In genomic region chr6:61311324-61312091, GRCm38 (mm10) we compare ENCODE assay signal across 15 mouse cellular contexts.
A peak's percentile ranks its signal among the peaks of the same experiment; 100 is the strongest.
DNase-seq lines count a peak whose midpoint lies in the region; ATAC-seq and TF ChIP-seq lines count a peak whose summit lies in the region.
"Had no signal": no experiment of that assay in that cellular context is flagged by ENCODE, and none has a peak within 500 bp of the region (broad histone marks: within the 10 kb centered on the region; RNA-seq: fewer than 3 reads in every experiment).

No protein-coding gene starts in this region.

- no peak overlapping the region for H3K4me3 ChIP-seq in heart, adult 2 months
- H3K4me3 ChIP-seq in lung, postnatal 0 days (ENCODE audit: low read depth, low read length) = no peak overlapping the region
- no peak overlapping the region for H3K4me3 ChIP-seq in stomach, embryonic 14.5 days (ENCODE audit: low read depth, low read length)
- no peak overlapping the region for H3K4me3 ChIP-seq in hindbrain, embryonic 16.5 days (ENCODE audit: low read length)
- H3K4me3 ChIP-seq: lung, embryonic 15.5 days had no signal

- no peaks in the 10 kb centered on the region for H3K9me3 ChIP-seq in lung, postnatal 0 days (ENCODE audit: low read length)
- no peaks in the 10 kb centered on the region; the same call in 1 of the 2 replicates for H3K9me3 ChIP-seq in stomach, embryonic 14.5 days (ENCODE audit: control insufficient read depth, low read depth, low read length)
- H3K9me3 ChIP-seq in hindbrain, embryonic 16.5 days (ENCODE audit: control insufficient read depth, low read length) = no peaks in the 10 kb centered on the region
- H3K9me3 ChIP-seq: lung, embryonic 15.5 days had no signal

- no peak overlapping the region for H3K9ac ChIP-seq in heart, adult 2 months (ENCODE audit: low read depth, low read length)
- no peak overlapping the region for H3K9ac ChIP-seq in lung, postnatal 0 days (replicated peaks; ENCODE audit: low read depth)
- no peak overlapping the region for H3K9ac ChIP-seq in stomach, embryonic 14.5 days (replicated peaks; ENCODE audit: low read depth, low read length)
- no peak overlapping the region for H3K9ac ChIP-seq in hindbrain, embryonic 16.5 days (ENCODE audit: low read depth, low read length)
- H3K9ac ChIP-seq: lung, embryonic 15.5 days had no signal

- H3K36me3 ChIP-seq in heart, adult 2 months (ENCODE audit: control insufficient read depth, insufficient read depth, low read length) = no peaks in the 10 kb centered on the region
- H3K36me3 ChIP-seq in lung, postnatal 0 days (ENCODE audit: insufficient read depth, low read length) = no peaks in the 10 kb centered on the region
- H3K36me3 ChIP-seq in stomach, embryonic 14.5 days (ENCODE audit: control insufficient read depth, insufficient read depth, low read length) = no peaks in the 10 kb centered on the region
- no peaks in the 10 kb centered on the region; the same call in 1 of the 2 replicates for H3K36me3 ChIP-seq in hindbrain, embryonic 16.5 days (ENCODE audit: control insufficient read depth, insufficient read depth, low read length)

- TF ChIP-seq EP300 in heart, adult 2 months (IDR thresholded peaks at IDR 0.05; ENCODE audit: insufficient read depth, low read depth, low read length) = no peak
- TF ChIP-seq EP300 in lung, postnatal 0 days (IDR thresholded peaks at IDR 0.05) = no peak

- no peak for DNase-seq in heart, adult 2 months
- DNase-seq in heart, adult 18-20 months = no peak
- no peak for DNase-seq in lung, postnatal 0 days (ENCODE audit: low spot score)
- no peak for DNase-seq in lung, postnatal 25 days (ENCODE audit: low spot score)
- peak; percentile 81 for DNase-seq in ZHBTc4 (ENCODE audit: low read depth, low spot score)
- no peak for DNase-seq in liver
- DNase-seq: adrenal gland, postnatal 36 days; B cell, adult 2 months; cerebellum, adult 11-12 months; embryo, embryonic 11 days; thymus, adult 18-20 months had no signal

- TF ChIP-seq CTCF in heart, adult 2 months (IDR thresholded peaks at IDR 0.05) = peak; percentile 31
- peak; percentile 46 for TF ChIP-seq CTCF in lung, postnatal 0 days (IDR thresholded peaks at IDR 0.05)

- H3K4me1 ChIP-seq in heart, adult 2 months (ENCODE audit: control insufficient read depth, insufficient read depth, low read length) = no peaks in the 10 kb centered on the region
- no peaks in the 10 kb centered on the region for H3K4me1 ChIP-seq in lung, postnatal 0 days (ENCODE audit: insufficient read depth, low read depth, low read length)
- no peaks in the 10 kb centered on the region for H3K4me1 ChIP-seq in stomach, embryonic 14.5 days (ENCODE audit: control insufficient read depth, insufficient read depth, low read length)
- H3K4me1 ChIP-seq in hindbrain, embryonic 16.5 days (ENCODE audit: control insufficient read depth, insufficient read depth, low read depth, low read length) = no peaks in the 10 kb centered on the region
- H3K4me1 ChIP-seq: lung, embryonic 15.5 days had no signal

- no peak overlapping the region for H3K4me2 ChIP-seq in lung, postnatal 0 days (replicated peaks; ENCODE audit: low read depth, low read length)
- H3K4me2 ChIP-seq in stomach, embryonic 14.5 days (replicated peaks; ENCODE audit: low read depth, low read length) = no peak overlapping the region
- no peak overlapping the region for H3K4me2 ChIP-seq in hindbrain, embryonic 16.5 days (ENCODE audit: low read length)
- H3K4me2 ChIP-seq: lung, embryonic 15.5 days; midbrain, embryonic 11.5 days had no signal

- no peaks in the 10 kb centered on the region for H3K79me2 ChIP-seq in heart, adult 2 months (replicated peaks; ENCODE audit: control insufficient read depth, insufficient read depth, low read length)

- WGBS in heart, adult 2 months = 79% methylated on average over 18 of the region's 18 CpGs
- WGBS in lung, postnatal 0 days = 83% methylated on average over 18 of the region's 18 CpGs
- WGBS in stomach, embryonic 14.5 days = 84% methylated on average over 18 of the region's 18 CpGs
- WGBS in hindbrain, embryonic 16.5 days = 89% methylated on average over 18 of the region's 18 CpGs

- H3K27ac ChIP-seq in heart, adult 2 months = no peak overlapping the region
- no peak overlapping the region for H3K27ac ChIP-seq in lung, postnatal 0 days (ENCODE audit: low read length)
- no peak overlapping the region for H3K27ac ChIP-seq in stomach, embryonic 14.5 days (ENCODE audit: low read length)
- no peak overlapping the region for H3K27ac ChIP-seq in hindbrain, embryonic 16.5 days (ENCODE audit: low read depth, low read length)
- H3K27ac ChIP-seq: lung, embryonic 15.5 days had no signal

- ATAC-seq in lung, postnatal 0 days = no peak
- peak; percentile 14; the same call in 1 of the 2 replicates for ATAC-seq in stomach, embryonic 14.5 days (ENCODE audit: insufficient number of reproducible peaks, insufficient read depth, low FRiP score, low read depth)
- ATAC-seq in hindbrain, embryonic 16.5 days = no peak

- no peaks in the 10 kb centered on the region for H3K27me3 ChIP-seq in heart, adult 2 months (ENCODE audit: control insufficient read depth, insufficient read depth, low read length)
- H3K27me3 ChIP-seq in lung, postnatal 0 days (replicated peaks; ENCODE audit: insufficient read depth, low read length) = no peaks in the 10 kb centered on the region
- H3K27me3 ChIP-seq in stomach, embryonic 14.5 days (ENCODE audit: control insufficient read depth, insufficient read depth, low read length) = no peaks in the 10 kb centered on the region
- H3K27me3 ChIP-seq in hindbrain, embryonic 16.5 days (replicated peaks; ENCODE audit: control insufficient read depth, insufficient read depth, low read length) = no peaks in the 10 kb centered on the region
- H3K27me3 ChIP-seq: lung, embryonic 15.5 days had no signal

- no peak for TF ChIP-seq POLR2A in heart, adult 2 months (IDR thresholded peaks at IDR 0.05; ENCODE audit: insufficient read depth, low read depth, low read length)

- intact Hi-C loops in heart, adult 2 months (cut with DNase I) = no loop called here
